Mouse (Mus musculus): ENCODE data around the gene Aqp5.

Gene Aqp5

GRCm38 (mm10) chr15:99637405-99638123 is 47.0 kb downstream of the Aqp5 start:
- no peak for DNase-seq (ENCODE audit: low spot score)

DNA sequence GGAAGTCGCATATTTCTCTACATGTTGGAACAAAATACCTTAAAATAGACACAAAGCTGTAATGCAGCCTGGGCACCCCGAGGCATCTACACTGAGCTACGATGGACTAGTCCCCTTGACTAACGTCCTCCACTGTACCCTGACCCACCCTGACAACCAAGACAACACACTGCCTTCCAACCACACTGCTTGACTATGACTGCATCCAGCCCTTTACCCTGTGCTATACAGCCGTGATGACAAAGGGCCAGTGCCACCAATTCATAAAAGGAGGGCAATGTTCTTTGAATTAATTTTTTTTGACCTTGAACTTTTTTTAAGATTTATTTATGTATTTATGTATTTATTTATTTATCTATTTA is 47.5 kb downstream of the Aqp5 start:
- DNase-seq (ENCODE audit: low spot score): no peak

- DNase-seq (ENCODE audit: low spot score): no peak
Measured at GRCm38 (mm10) chr15:99642622-99643021, 52.0 kb downstream of the Aqp5 start.

DNA sequence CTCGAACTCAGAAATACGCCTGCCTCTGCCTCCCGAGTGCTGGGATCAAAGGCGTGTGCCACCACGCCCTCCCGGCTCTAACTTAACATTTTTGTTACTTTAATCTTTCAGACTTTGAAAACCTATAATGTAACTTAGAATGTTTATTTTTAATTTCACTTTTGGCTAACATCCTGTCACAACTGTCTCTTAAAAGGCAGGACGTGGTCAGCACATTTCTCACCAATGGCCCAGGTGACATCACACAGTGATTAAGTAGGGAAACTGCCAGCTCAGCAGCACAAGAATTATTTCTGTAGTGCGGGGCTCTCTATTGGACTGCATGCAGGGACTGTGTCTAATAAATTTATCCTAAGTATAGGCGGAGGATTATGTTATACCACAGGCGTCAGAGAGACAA is 53.2 kb downstream of the Aqp5 start:
- no peak for DNase-seq (ENCODE audit: low spot score)

All from ovary, postnatal 10 days (tissue).